Mouse (Mus musculus) skeletal muscle tissue, adult 2 months (tissue): ENCODE results near the gene Xrcc5.

Source experiments
- DNase-seq: peaks from one replicate; pipeline ENCODE4 v3.0.0-alpha.2; 2012; ENCODE audit warnings: low read depth, low spot score

Xrcc5 gene

GRCm38 (mm10) chr1:72442747-72443146 is 135.5 kb downstream of the Xrcc5 start:
- DNase-seq: no peak
